Mouse (Mus musculus) testis, postnatal 10 days (tissue): Measurements from ENCODE around the gene Rbbp8nl.
A peak's percentile ranks its signal among the peaks of the same experiment; 100 is the strongest.

Source experiments
- DNase-seq: peaks from one replicate; pipeline ENCODE4 v3.0.0; 2021; ENCODE audit warnings: low spot score

Rbbp8nl gene

DNA sequence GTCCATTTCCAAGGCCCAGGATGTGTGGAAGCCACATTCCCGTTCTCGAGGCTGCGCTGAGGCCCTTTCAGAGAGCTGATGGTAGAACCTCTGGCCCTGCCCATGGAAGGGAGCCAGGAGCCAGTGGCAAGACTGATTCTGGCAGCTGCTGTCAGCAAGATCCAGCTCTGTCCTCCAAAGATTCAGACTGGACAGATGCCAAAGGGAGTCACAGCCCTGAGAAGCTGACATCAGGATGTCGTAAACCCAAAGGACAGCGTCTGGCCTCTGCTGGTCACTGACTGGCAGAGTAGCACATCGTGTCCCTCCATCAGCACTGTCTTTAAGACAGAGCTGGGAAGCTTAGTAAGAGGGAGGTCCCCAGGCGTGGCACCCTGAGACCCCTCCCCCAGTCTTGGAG, 61.1 kb downstream of the Rbbp8nl start:
- peak; percentile 58 for DNase-seq

DNA sequence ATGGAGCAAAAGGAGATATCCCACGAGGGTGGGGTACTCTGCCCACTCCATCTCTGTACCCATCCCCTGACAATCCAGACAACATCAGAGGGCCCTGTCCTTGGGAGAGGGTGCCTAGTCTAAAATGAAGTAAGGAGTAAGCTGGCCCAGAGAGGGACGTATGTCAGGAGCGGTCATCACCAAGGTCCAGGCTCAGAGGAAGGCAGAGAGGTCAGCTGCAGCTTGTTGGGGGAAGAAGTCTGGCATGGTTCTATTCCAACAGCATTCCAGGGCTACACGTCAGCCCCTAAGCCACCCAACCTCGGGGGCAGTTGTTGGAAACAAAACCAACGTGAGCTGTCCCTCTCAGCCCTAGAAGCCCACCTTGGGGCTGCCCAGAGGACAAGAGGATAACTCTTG, 61.6 kb downstream of the Rbbp8nl start:
- DNase-seq = peak; percentile 42
